In the genomic region with DNA sequence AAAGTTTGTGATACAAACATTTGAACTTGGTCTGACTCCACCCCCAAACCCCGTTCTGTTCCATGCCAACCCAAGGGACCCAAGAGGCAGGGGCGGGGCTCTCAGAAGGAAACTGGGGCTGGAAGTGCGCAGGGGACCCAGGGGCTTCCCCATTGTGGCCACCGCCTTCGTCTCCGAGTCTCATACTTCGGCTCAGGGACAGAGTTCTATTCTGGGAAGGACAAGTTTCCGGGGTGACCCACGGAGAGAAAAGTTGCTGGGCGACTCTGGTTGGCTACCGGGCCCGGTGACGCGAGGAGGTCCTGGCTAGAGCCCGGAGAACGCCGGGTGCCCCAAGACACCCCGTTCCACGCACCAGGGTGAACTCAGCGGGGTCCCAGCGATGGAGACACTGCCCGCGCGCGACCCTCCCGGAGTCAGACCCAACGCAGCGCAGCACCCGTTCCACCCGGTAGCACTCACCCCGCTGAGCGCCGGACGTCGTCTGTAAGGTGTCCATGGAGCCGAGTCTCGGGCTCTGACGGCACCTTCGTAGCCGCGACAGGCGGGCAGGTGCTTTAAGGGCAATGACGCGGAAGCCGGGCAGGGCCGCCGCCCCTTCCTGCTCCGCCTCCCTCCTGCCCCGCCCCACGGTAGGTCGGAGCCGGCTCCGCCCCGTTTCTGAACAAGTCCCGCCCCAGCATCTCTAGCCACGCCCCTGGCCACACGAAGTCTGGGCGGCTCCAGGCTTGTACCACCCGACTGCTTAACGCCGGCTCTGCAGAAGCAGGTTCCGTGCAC, we compare ENCODE assay signal across 8 mouse cellular contexts. TPM values are rescaled to one million over a fixed set of nuclear protein-coding genes. Genes with fewer than 3 reads are reported as not detected.
DNase-seq lines count a peak whose midpoint lies in the region; ATAC-seq lines count a peak whose summit lies in the region.

A gene (minus strand): TSS at position 536 of the 780 bp plus-strand sequence.

- H3K27ac ChIP-seq in forebrain, embryonic 15.5 days (replicated peaks): no peak within 1 kb of the TSS
- H3K27ac ChIP-seq in macrophage: peak within 1 kb of the TSS; percentile 88

- H3K9me3 ChIP-seq in forebrain, embryonic 15.5 days: no peaks in the 10 kb centered on the region

- WGBS in forebrain, embryonic 15.5 days: under 1% methylated on average over 62 of the region's 62 CpGs
- under 1% methylated on average over 54 of the region's 62 CpGs for WGBS in macrophage (ENCODE audit: missing documents)

- peak within 1 kb of the TSS; percentile 45 for H3K9ac ChIP-seq in forebrain, embryonic 15.5 days (replicated peaks)

- DNase-seq in Muller cell, postnatal 12 days (ENCODE audit: inconsistent ontology term): peak; percentile 93
- DNase-seq in cerebellum, adult 18-20 months: peak; percentile 55 to 59
- peak; percentile 66 to 77 for DNase-seq in layer of hippocampus, postnatal 10 days (ENCODE audit: low spot score in 2 of 2)
- peak; percentile 89 for DNase-seq in retina, postnatal 1 day
- DNase-seq in urinary bladder, adult 2 months (ENCODE audit: low spot score): peak; percentile 81

- no peaks in the 10 kb centered on the region for H3K36me3 ChIP-seq in forebrain, embryonic 15.5 days
- no peaks in the 10 kb centered on the region for H3K36me3 ChIP-seq in macrophage (ENCODE audit: inconsistent target)

- peaks cover 13% of the 10 kb centered on the region for H3K4me1 ChIP-seq in forebrain, embryonic 15.5 days

- ATAC-seq in forebrain, embryonic 15.5 days (replicated peaks): peak; percentile 83
- ATAC-seq in hematopoietic stem cell, adult 5-6 weeks (replicated peaks in 1 of 2; ENCODE audit: insufficient read depth in 1 of 2, low FRiP score in 2 of 2, low TSS enrichment in 1 of 2, low read depth in 1 of 2, poor library complexity in 2 of 2, severe bottlenecking in 2 of 2): peak; percentile 61 to 68

- peak within 1 kb of the TSS; percentile 59 for H3K4me3 ChIP-seq in forebrain, embryonic 15.5 days
- peak within 1 kb of the TSS; percentile 68 for H3K4me3 ChIP-seq in macrophage (ENCODE audit: inconsistent target)

- peak within 1 kb of the TSS; percentile 96 for H3K4me2 ChIP-seq in forebrain, embryonic 15.5 days (replicated peaks)

- peaks cover 50% of the 10 kb centered on the region for H3K79me2 ChIP-seq in macrophage (ENCODE audit: inconsistent target)

- peaks cover 4% of the 10 kb centered on the region; the same call in 1 of the 2 replicates for H3K27me3 ChIP-seq in forebrain, embryonic 15.5 days

RNA-seq across cellular contexts. Expression of the gene that starts here (rescaled TPM):
- 0.14 and 0.19 TPM in 2 replicates for polyA plus RNA-seq in forebrain, embryonic 15.5 days (2015; fragmentation: Nextera tagmentation; extraction: Ambion mirVana)
- 7.0 and 11.4 TPM in 2 replicates for total RNA-seq in hematopoietic stem cell, adult 5-6 weeks (2017)
- under 1 TPM; 0.42 to 0.80 TPM for total RNA-seq in layer of hippocampus, postnatal 10 days (2021)
- total RNA-seq in macrophage (2018; cell fraction: chromatin; rRNA removed): 100 to 1,000 TPM in 20 of 26 experiments, 10 to 100 TPM in 6; 57.3 to 229 (median 148) TPM
- total RNA-seq in macrophage (2018; cell fraction: cytosol; rRNA removed): 100 to 1,000 TPM in 8 of 26 experiments, 10 to 100 TPM in 18; 12.0 to 167 (median 56.6) TPM
- 100 to 1,000 TPM in 18 of 26 experiments, 10 to 100 TPM in 8; 39.0 to 219 (median 148) TPM for total RNA-seq in macrophage (2018; cell fraction: nucleus; rRNA removed)
- 6.2 to 14.2 TPM (median 8.5 TPM) in 3 replicates for polyA plus RNA-seq in macrophage (2018)
- polyA plus RNA-seq in urinary bladder, adult 2 months (2012; rRNA removed): 12.5 and 13.1 TPM in 2 replicates

Comparison
In these comparisons a context has a peak if more than half of its experiments do, and no peak if none do; other contexts are left out.
1. Peak in ATAC-seq, H3K4me3 ChIP-seq, H3K9ac ChIP-seq and H3K4me2 ChIP-seq in forebrain, embryonic 15.5 days; RNA of the gene not detected or under 1 TPM.
2. Peak in DNase-seq in layer of hippocampus, postnatal 10 days; RNA of the gene not detected or under 1 TPM.